Mouse (Mus musculus): ENCODE data around the gene Ripor2. TPM values are rescaled to one million over a fixed set of nuclear protein-coding genes. Genes with fewer than 3 reads are reported as not detected.
A peak's percentile ranks its signal among the peaks of the same experiment; 100 is the strongest.

Gene Ripor2
- total RNA-seq, 2 experiments from 2014 or later: 5.7 to 5.9 TPM

GRCm38 (mm10) chr13:24615921-24616565 is 34.1 kb downstream of the Ripor2 start:
- intact Hi-C loops (cut with DNase I): loop anchor here (2.0 to 5.0 kb wide), 3 partner anchors 49 to 95 kb away; no protein-coding TSS in a partner anchor
- peak in 1 of 2 experiments; percentile 41 for DNase-seq

GRCm38 (mm10) chr13:24616645-24617044 is 34.7 kb downstream of the Ripor2 start:
- no peak for DNase-seq
- intact Hi-C loops (cut with DNase I): loop anchor here (2.0 to 5.0 kb wide), 3 partner anchors 49 to 96 kb away; no protein-coding TSS in a partner anchor

GRCm38 (mm10) chr13:24617076-24617798 is 35.2 kb downstream of the Ripor2 start:
- intact Hi-C loops (cut with DNase I): loop anchor here (2.0 to 5.0 kb wide), 3 partner anchors 50 to 96 kb away; no protein-coding TSS in a partner anchor
- DNase-seq: no peak

- intact Hi-C loops (cut with DNase I): loop anchor here (2.0 to 5.0 kb wide), 3 partner anchors 50 to 97 kb away; no protein-coding TSS in a partner anchor
- no peak for DNase-seq
These were observed 35.8 kb downstream of the Ripor2 start for GRCm38 (mm10) chr13:24617799-24618130.

GRCm38 (mm10) chr13:24619711-24620110 is 37.7 kb downstream of the Ripor2 start:
- no peak for DNase-seq
- intact Hi-C loops (cut with DNase I): loop anchor here (5.0 kb wide), 2 partner anchors 52 to 68 kb away; no protein-coding TSS in a partner anchor

- peak; percentile 50 to 56 for DNase-seq
- intact Hi-C loops (cut with DNase I): no loop called here
These were observed 38.5 kb downstream of the Ripor2 start for GRCm38 (mm10) chr13:24620439-24620838.

GRCm38 (mm10) chr13:24623631-24624030 is 41.6 kb downstream of the Ripor2 start:
- intact Hi-C loops (cut with DNase I): no loop called here
- DNase-seq: no peak

- intact Hi-C loops (cut with DNase I): no loop called here
- DNase-seq: no peak
These were observed 43.1 kb downstream of the Ripor2 start for GRCm38 (mm10) chr13:24625071-24625470.

GRCm38 (mm10) chr13:24626698-24627436 is 44.9 kb downstream of the Ripor2 start:
- intact Hi-C loops (cut with DNase I): no loop called here
- no peak for DNase-seq

GRCm38 (mm10) chr13:24628192-24628591 is 46.2 kb downstream of the Ripor2 start:
- intact Hi-C loops (cut with DNase I): no loop called here
- DNase-seq: no peak

GRCm38 (mm10) chr13:24629073-24629621 is 47.2 kb downstream of the Ripor2 start:
- DNase-seq: peak in 1 of 2 experiments; percentile 34
- intact Hi-C loops (cut with DNase I): no loop called here

- no peak for DNase-seq
- intact Hi-C loops (cut with DNase I): no loop called here
These were observed 48.4 kb downstream of the Ripor2 start for GRCm38 (mm10) chr13:24630364-24630763.

- intact Hi-C loops (cut with DNase I): no loop called here
- no peak for DNase-seq
These were observed 51.1 kb downstream of the Ripor2 start for GRCm38 (mm10) chr13:24632988-24633577.

- intact Hi-C loops (cut with DNase I): no loop called here
- DNase-seq: no peak
These were observed 52.5 kb downstream of the Ripor2 start for GRCm38 (mm10) chr13:24634346-24635120.

GRCm38 (mm10) chr13:24638371-24639214 is 56.6 kb downstream of the Ripor2 start:
- intact Hi-C loops (cut with DNase I): no loop called here
- peak; percentile 42 to 51 for DNase-seq

- DNase-seq: peak in 1 of 2 experiments; percentile 21
- intact Hi-C loops (cut with DNase I): no loop called here
These were observed 57.5 kb downstream of the Ripor2 start for GRCm38 (mm10) chr13:24639215-24640165.

- intact Hi-C loops (cut with DNase I): no loop called here
- no peak for DNase-seq
These were observed 58.2 kb downstream of the Ripor2 start for GRCm38 (mm10) chr13:24640166-24640560.
